Mouse (Mus musculus): ENCODE data around the gene Ndufa13. TPM values are rescaled to one million over a fixed set of nuclear protein-coding genes. Genes with fewer than 3 reads are reported as not detected.

Gene Ndufa13
- 148 and 213 TPM in 2 replicates for polyA plus RNA-seq (2012; rRNA removed)

DNA sequence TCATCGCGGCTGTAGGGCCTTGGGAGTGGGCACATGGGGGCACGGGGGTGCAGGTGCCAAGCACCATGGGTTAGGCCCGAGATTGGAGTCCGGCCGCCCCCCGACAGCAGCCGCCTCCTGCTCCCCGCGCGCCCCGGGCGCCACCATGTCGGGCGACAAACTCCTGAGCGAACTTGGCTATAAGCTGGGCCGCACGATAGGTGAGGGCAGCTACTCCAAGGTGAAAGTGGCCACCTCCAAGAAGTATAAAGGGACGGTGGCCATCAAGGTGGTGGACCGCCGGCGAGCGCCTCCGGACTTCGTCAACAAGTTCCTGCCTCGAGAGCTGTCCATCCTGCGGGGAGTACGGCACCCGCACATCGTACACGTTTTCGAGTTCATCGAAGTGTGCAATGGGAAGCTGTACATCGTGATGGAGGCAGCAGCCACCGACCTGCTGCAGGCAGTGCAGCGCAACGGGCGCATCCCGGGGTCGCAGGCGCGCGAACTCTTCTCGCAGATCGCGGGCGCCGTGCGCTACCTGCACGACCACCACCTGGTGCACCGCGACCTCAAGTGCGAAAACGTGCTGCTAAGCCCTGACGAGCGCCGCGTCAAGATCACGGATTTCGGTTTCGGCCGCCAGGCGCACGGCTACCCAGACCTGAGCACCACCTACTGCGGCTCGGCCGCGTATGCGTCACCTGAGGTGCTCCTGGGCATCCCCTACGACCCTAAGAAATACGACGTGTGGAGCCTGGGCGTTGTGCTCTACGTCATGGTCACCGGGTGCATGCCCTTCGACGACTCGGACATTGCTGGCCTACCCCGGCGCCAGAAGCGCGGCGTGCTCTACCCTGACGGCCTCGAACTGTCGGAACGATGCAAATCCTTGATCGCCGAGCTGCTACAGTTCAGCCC lies at the start of gene Ndufa13, which contains the start of the genes Tssk6 and Yjefn3:
Ndufa13 (minus strand) TSS at position 396 of the 900 bp plus-strand sequence.
Tssk6 (plus strand) TSS at position 22 of the 900 bp plus-strand sequence.
Yjefn3 (minus strand) TSS at position 550 of the 900 bp plus-strand sequence.

GRCm38 (mm10) chr8:69887289-69888243 lies 14.8 kb downstream of the Ndufa13 start, which contains the start of gene Cilp2:
Gene Cilp2 (minus strand): TSS chr8:69887687.

Other genes with a start within 250 kb of the Ndufa13 start
- gene Zfp964, start 248.1 kb downstream of the Ndufa13 start, polyA plus RNA-seq (2012; rRNA removed), result 0.31 and 0.55 TPM in 2 replicates
- 0.57 and 1.5 TPM in 2 replicates for gene Zfp869, start 191.8 kb downstream of the Ndufa13 start, polyA plus RNA-seq (2012; rRNA removed)
- gene Zfp963, start 152.6 kb downstream of the Ndufa13 start, polyA plus RNA-seq (2012; rRNA removed), result 1.5 and 2.0 TPM in 2 replicates
- 1.3 TPM in 1 of 2 replicates, not detected in the other for gene Gm20422, start 127.7 kb downstream of the Ndufa13 start, polyA plus RNA-seq (2012; rRNA removed)
- gene Atp13a1, start 111.4 kb downstream of the Ndufa13 start, polyA plus RNA-seq (2012; rRNA removed), result 106 and 109 TPM in 2 replicates
- gene Zfp866, start 111.4 kb downstream of the Ndufa13 start, polyA plus RNA-seq (2012; rRNA removed), result 5.6 and 5.8 TPM in 2 replicates
- gene Gmip, start 93.9 kb downstream of the Ndufa13 start, polyA plus RNA-seq (2012; rRNA removed), result 48.5 and 52.0 TPM in 2 replicates
- 1.9 and 2.2 TPM in 2 replicates for gene Lpar2, start 80.1 kb downstream of the Ndufa13 start, polyA plus RNA-seq (2012; rRNA removed)
- 1.6 and 2.9 TPM in 2 replicates for gene Pbx4, start 70.1 kb downstream of the Ndufa13 start, polyA plus RNA-seq (2012; rRNA removed)
- 0.09 and 0.23 TPM in 2 replicates for gene Cilp2, start 14.9 kb downstream of the Ndufa13 start, polyA plus RNA-seq (2012; rRNA removed)
- gene Tssk6, start 374 bp downstream of the Ndufa13 start, polyA plus RNA-seq (2012; rRNA removed), result 2.8 and 4.3 TPM in 2 replicates
- gene Yjefn3, start 154 bp upstream of the Ndufa13 start, polyA plus RNA-seq (2012; rRNA removed), result 3.3 and 6.2 TPM in 2 replicates
- 72.8 and 80.7 TPM in 2 replicates for gene Gatad2a, start 93.8 kb upstream of the Ndufa13 start, polyA plus RNA-seq (2012; rRNA removed)
- gene Mau2, start 140.2 kb upstream of the Ndufa13 start, polyA plus RNA-seq (2012; rRNA removed), result 99.7 and 112 TPM in 2 replicates
- gene Sugp1, start 140.3 kb upstream of the Ndufa13 start, polyA plus RNA-seq (2012; rRNA removed), result 9.0 and 10.1 TPM in 2 replicates
- 39.3 and 82.7 TPM in 2 replicates for gene Tm6sf2, start 170.4 kb upstream of the Ndufa13 start, polyA plus RNA-seq (2012; rRNA removed)
- gene Hapln4, start 180.9 kb upstream of the Ndufa13 start, polyA plus RNA-seq (2012; rRNA removed), result 0.93 and 2.4 TPM in 2 replicates
- 0.09 and 0.15 TPM in 2 replicates for gene Ncan, start 218.3 kb upstream of the Ndufa13 start, polyA plus RNA-seq (2012; rRNA removed)
- gene Nr2c2ap, start 228.8 kb upstream of the Ndufa13 start, polyA plus RNA-seq (2012; rRNA removed), result 11.2 and 15.2 TPM in 2 replicates
- 39.1 and 40.5 TPM in 2 replicates for gene Rfxank, start 236.6 kb upstream of the Ndufa13 start, polyA plus RNA-seq (2012; rRNA removed)
- 87.7 and 91.9 TPM in 2 replicates for gene Borcs8, start 236.9 kb upstream of the Ndufa13 start, polyA plus RNA-seq (2012; rRNA removed)
- gene Mef2b, start 237.2 kb upstream of the Ndufa13 start, polyA plus RNA-seq (2012; rRNA removed), result 0.36 and 0.67 TPM in 2 replicates

Measured in colon, adult 2 months (tissue).